Mouse (Mus musculus): ENCODE results near the gene Lyst. TPM values are rescaled to one million over a fixed set of nuclear protein-coding genes. Genes with fewer than 3 reads are reported as not detected.
"Not testable (repeated sequence)": the region's sequence is repeated elsewhere in the genome, so short reads cannot be mapped to it uniquely, and the experiment has no call there.

Gene Lyst
- polyA plus RNA-seq, 1 experiment from 2014 or later, result 2.6 TPM

DNA sequence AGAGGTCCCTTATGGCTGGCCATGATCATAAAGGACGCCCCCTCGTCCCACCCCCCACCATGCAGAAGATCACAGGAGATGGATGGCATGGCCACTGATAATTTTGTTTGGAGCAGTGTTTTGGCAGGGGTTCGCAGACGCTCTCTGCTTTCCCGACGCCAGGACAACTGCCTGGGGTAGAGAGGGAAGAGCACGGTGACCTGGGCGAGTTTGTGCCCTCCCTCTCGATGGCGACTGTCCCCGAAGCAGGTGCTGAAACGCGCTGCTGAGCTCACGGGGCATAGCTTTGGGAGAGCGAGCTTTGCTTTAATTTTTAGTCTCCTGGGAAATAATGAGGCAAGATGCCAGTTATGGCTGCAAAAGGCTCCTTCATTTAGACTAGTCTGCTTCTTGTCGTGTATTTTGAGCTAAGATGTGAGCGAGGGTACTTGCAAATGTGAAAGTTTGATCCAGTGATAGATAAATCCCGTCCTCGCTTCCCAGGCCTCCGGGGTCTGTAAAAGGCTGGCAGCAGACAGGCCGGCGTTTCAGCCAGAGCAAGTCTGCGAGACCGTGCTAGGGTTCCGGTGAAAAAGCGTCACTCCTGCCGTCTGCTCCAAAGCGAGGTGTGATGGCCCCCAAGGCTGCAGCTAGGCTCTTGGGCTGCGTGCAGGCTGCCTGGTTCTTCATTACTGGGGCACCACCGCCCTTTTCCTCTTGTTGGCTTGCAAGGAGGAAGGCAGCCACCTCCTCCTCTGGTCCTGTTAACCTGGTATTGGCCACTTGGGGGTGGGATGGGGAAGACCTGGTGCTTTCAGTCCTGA is 195.0 kb downstream of the Lyst start:
- WGBS, result 2% methylated on average over 30 of the region's 30 CpGs
- DNase-seq (ENCODE audit: low spot score), result peak; percentile 56
- H3K4me2 ChIP-seq (replicated peaks; ENCODE audit: low read depth), result peak overlapping the region; percentile 96
- H3K36me3 ChIP-seq (ENCODE audit: control insufficient read depth, insufficient read depth, low read length), result no peaks in the 10 kb centered on the region
- no peak overlapping the region for H3K9ac ChIP-seq (ENCODE audit: low read length)
- ATAC-seq (ENCODE audit: low FRiP score, low TSS enrichment), result 0 out of 2 replicates have a peak, but pooled peaks have one; percentile 8
- no peaks in the 10 kb centered on the region for H3K9me3 ChIP-seq (ENCODE audit: control insufficient read depth, low read length)
- TF ChIP-seq EP300 (optimal IDR thresholded peaks at IDR 0.05) (no peak), CTCF (IDR thresholded peaks at IDR 0.05; ENCODE audit: low read depth) (no peak)
- H3K27me3 ChIP-seq (ENCODE audit: control insufficient read depth, insufficient read depth, low read length), result no peaks in the 10 kb centered on the region
- H3K4me1 ChIP-seq (replicated peaks; ENCODE audit: control insufficient read depth, insufficient read depth), result no peaks in the 10 kb centered on the region; the same call in 1 of the 2 replicates
- H3K4me3 ChIP-seq (ENCODE audit: low read depth, low read length), result peak overlapping the region; percentile 55
- no peak overlapping the region for H3K27ac ChIP-seq (replicated peaks)

DNA sequence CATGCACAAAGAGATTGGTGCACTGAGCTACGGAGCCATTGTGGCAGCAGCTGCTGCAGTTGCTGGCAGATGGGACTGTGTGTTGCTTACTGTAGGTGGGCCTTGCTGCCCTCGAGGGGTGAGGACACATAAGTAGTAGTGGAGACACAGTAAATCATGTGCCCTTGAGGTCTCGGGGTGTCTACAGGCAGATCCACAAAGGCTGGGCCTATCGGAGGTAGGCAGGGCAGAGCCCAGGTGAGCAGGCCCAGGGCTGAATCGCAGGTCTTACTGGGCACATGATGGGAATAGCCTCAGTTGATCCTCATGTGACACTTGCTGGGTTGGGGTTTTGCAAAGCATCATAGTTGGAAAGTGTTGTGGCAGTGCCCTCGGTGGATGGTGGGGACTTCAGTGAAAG is 196.8 kb downstream of the Lyst start:
- ATAC-seq (ENCODE audit: low FRiP score, low TSS enrichment) (no peak), DNase-seq (ENCODE audit: low spot score) (no peak)
- Histone ChIP-seq H3K4me2 (replicated peaks; ENCODE audit: low read depth) (no peak overlapping the region), H3K27me3 (ENCODE audit: control insufficient read depth, insufficient read depth, low read length) (no peaks in the 10 kb centered on the region), H3K9ac (ENCODE audit: low read length) (no peak overlapping the region), H3K36me3 (ENCODE audit: control insufficient read depth, insufficient read depth, low read length) (no peaks in the 10 kb centered on the region), H3K9me3 (ENCODE audit: control insufficient read depth, low read length) (no peaks in the 10 kb centered on the region), H3K4me1 (replicated peaks; ENCODE audit: control insufficient read depth, insufficient read depth) (no peaks in the 10 kb centered on the region; the same call in 1 of the 2 replicates), H3K27ac (replicated peaks) (no peak overlapping the region), H3K4me3 (ENCODE audit: low read depth, low read length) (no peak overlapping the region)
- WGBS, result 87% methylated on average over 6 of the region's 6 CpGs
- no peak for TF ChIP-seq CTCF (IDR thresholded peaks at IDR 0.05; ENCODE audit: low read depth)
- TF ChIP-seq EP300 (optimal IDR thresholded peaks at IDR 0.05), result no peak

- Histone ChIP-seq H3K27ac (replicated peaks) (no peak overlapping the region), H3K9ac (ENCODE audit: low read length) (no peak overlapping the region), H3K9me3 (ENCODE audit: control insufficient read depth, low read length) (no peaks in the 10 kb centered on the region), H3K4me2 (replicated peaks; ENCODE audit: low read depth) (no peak overlapping the region), H3K27me3 (ENCODE audit: control insufficient read depth, insufficient read depth, low read length) (no peaks in the 10 kb centered on the region), H3K36me3 (ENCODE audit: control insufficient read depth, insufficient read depth, low read length) (no peaks in the 10 kb centered on the region), H3K4me3 (ENCODE audit: low read depth, low read length) (no peak overlapping the region), H3K4me1 (replicated peaks; ENCODE audit: control insufficient read depth, insufficient read depth) (no peaks in the 10 kb centered on the region; the same call in 1 of the 2 replicates)
- no peak for TF ChIP-seq EP300 (optimal IDR thresholded peaks at IDR 0.05)
- no peak for TF ChIP-seq CTCF (IDR thresholded peaks at IDR 0.05; ENCODE audit: low read depth)
- no peak for ATAC-seq (ENCODE audit: low FRiP score, low TSS enrichment)
- 88% methylated on average over 4 of the region's 4 CpGs for WGBS
- DNase-seq (ENCODE audit: low spot score), result no peak
Observed at GRCm38 (mm10) chr13:13788070-13788469, 197.9 kb downstream of the Lyst start.

GRCm38 (mm10) chr13:13791981-13792380 is 201.8 kb downstream of the Lyst start:
- TF ChIP-seq CTCF (IDR thresholded peaks at IDR 0.05; ENCODE audit: low read depth) (no peak), EP300 (optimal IDR thresholded peaks at IDR 0.05) (no peak)
- no peaks in the 10 kb centered on the region for H3K27me3 ChIP-seq (ENCODE audit: control insufficient read depth, insufficient read depth, low read length)
- no peak for DNase-seq (ENCODE audit: low spot score)
- H3K9me3 ChIP-seq (ENCODE audit: control insufficient read depth, low read length), result no peaks in the 10 kb centered on the region
- H3K9ac ChIP-seq (ENCODE audit: low read length), result no peak overlapping the region
- no peak for ATAC-seq (ENCODE audit: low FRiP score, low TSS enrichment)
- H3K36me3 ChIP-seq (ENCODE audit: control insufficient read depth, insufficient read depth, low read length), result no peaks in the 10 kb centered on the region
- no peaks in the 10 kb centered on the region for H3K4me1 ChIP-seq (replicated peaks; ENCODE audit: control insufficient read depth, insufficient read depth)
- WGBS, result 83% methylated on average over 3 of the region's 3 CpGs
- H3K27ac ChIP-seq (replicated peaks), result no peak overlapping the region
- no peak overlapping the region for H3K4me2 ChIP-seq (replicated peaks; ENCODE audit: low read depth)
- H3K4me3 ChIP-seq (ENCODE audit: low read depth, low read length), result no peak overlapping the region

DNA sequence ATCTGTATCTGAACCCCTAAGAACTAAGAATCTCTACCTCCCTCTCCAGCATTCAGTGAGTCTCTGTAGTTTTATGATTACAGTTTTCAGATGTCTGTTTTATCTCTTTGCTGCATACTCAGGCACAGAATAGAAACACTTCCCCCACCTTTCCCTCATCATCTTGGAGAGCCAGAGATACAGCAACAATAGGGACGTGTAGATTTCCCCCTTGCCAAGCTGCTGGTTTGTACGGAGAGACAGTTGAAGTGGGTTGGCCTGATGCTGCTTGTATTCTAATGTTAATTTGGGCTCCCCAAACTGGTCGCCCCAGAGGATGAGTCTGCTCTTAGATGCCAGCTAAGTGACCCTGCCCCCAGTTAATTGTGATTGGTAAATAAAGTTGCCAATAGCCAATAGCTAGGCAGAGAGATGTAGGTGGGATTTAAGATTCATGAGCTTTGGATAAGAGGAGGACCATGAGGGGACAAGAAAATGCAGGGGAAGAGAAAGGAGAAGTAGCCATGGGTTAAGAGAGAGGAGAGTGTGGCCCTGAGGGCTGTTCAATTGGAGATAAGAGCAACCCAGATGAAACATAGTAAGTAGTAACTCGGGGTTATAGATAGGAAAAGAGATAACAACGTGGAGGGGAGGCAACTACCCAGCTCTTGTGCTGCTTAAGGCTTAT is 205.1 kb downstream of the Lyst start:
- Histone ChIP-seq H3K36me3 (ENCODE audit: control insufficient read depth, insufficient read depth, low read length) (no peaks in the 10 kb centered on the region), H3K27me3 (ENCODE audit: control insufficient read depth, insufficient read depth, low read length) (no peaks in the 10 kb centered on the region), H3K4me1 (replicated peaks; ENCODE audit: control insufficient read depth, insufficient read depth) (no peaks in the 10 kb centered on the region), H3K4me3 (ENCODE audit: low read depth, low read length) (no peak overlapping the region), H3K9ac (ENCODE audit: low read length) (no peak overlapping the region), H3K9me3 (ENCODE audit: control insufficient read depth, low read length) (no peaks in the 10 kb centered on the region), H3K4me2 (replicated peaks; ENCODE audit: low read depth) (no peak overlapping the region), H3K27ac (replicated peaks) (no peak overlapping the region)
- no peak for ATAC-seq (ENCODE audit: low FRiP score, low TSS enrichment)
- TF ChIP-seq CTCF (IDR thresholded peaks at IDR 0.05; ENCODE audit: low read depth) (no peak), EP300 (optimal IDR thresholded peaks at IDR 0.05) (no peak)
- DNase-seq (ENCODE audit: low spot score), result no peak
- 35% methylated on average over 5 of the region's 5 CpGs for WGBS

- no peaks in the 10 kb centered on the region for H3K36me3 ChIP-seq (ENCODE audit: control insufficient read depth, insufficient read depth, low read length)
- no peak overlapping the region for H3K4me2 ChIP-seq (replicated peaks; ENCODE audit: low read depth)
- no peak overlapping the region for H3K9ac ChIP-seq (ENCODE audit: low read length)
- H3K27ac ChIP-seq (replicated peaks), result no peak overlapping the region
- no peaks in the 10 kb centered on the region for H3K27me3 ChIP-seq (ENCODE audit: control insufficient read depth, insufficient read depth, low read length)
- WGBS, result 77% methylated on average over 1 of the region's 1 CpGs
- TF ChIP-seq CTCF (IDR thresholded peaks at IDR 0.05; ENCODE audit: low read depth) (0 out of 2 replicates have a peak, but pooled peaks have one; percentile 11), EP300 (optimal IDR thresholded peaks at IDR 0.05) (no peak)
- no peak overlapping the region for H3K4me3 ChIP-seq (ENCODE audit: low read depth, low read length)
- DNase-seq (ENCODE audit: low spot score) (no peak), ATAC-seq (ENCODE audit: low FRiP score, low TSS enrichment) (no peak)
- H3K9me3 ChIP-seq (ENCODE audit: control insufficient read depth, low read length), result no peaks in the 10 kb centered on the region
- no peaks in the 10 kb centered on the region for H3K4me1 ChIP-seq (replicated peaks; ENCODE audit: control insufficient read depth, insufficient read depth)
Observed at GRCm38 (mm10) chr13:13796082-13796481, 205.9 kb downstream of the Lyst start.

DNA sequence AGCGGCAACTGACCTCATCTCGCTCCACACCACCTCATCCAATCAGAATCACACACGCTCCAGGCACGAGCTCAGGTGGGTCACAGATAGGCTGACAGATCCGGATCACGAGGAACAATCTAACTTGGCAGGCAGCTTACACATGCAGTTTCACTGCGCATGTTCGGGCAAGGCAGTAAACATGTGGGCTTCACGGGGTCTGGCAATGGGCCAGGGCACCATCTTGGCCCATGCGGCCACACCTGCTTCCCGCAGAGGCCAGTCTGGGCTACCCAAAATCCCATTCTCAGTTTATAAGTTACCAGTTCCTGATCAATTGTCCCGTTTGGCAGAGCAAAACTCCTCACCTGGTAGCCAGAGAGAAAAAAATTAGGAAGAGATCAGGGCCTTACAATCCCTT is 207.6 kb downstream of the Lyst start:
- not testable (repeated sequence) for H3K27me3 ChIP-seq (ENCODE audit: control insufficient read depth, insufficient read depth, low read length); H3K9ac ChIP-seq (ENCODE audit: low read length)
- WGBS, result 88% methylated on average over 12 of the region's 12 CpGs

More for the DNA sequence above, 207.6 kb downstream of the Lyst start:
- not testable (repeated sequence) for ATAC-seq (ENCODE audit: low FRiP score, low TSS enrichment); DNase-seq (ENCODE audit: low spot score); H3K36me3 ChIP-seq (ENCODE audit: control insufficient read depth, insufficient read depth, low read length); H3K4me1 ChIP-seq (replicated peaks; ENCODE audit: control insufficient read depth, insufficient read depth); H3K4me3 ChIP-seq (ENCODE audit: low read depth, low read length); H3K9me3 ChIP-seq (ENCODE audit: control insufficient read depth, low read length); H3K27ac ChIP-seq (replicated peaks); H3K4me2 ChIP-seq (replicated peaks; ENCODE audit: low read depth)

Measured in stomach, postnatal 0 days (tissue).